Mouse (Mus musculus): ENCODE data around the gene Adgrv1. TPM values are rescaled to one million over a fixed set of nuclear protein-coding genes. Genes with fewer than 3 reads are reported as not detected.
A peak's percentile ranks its signal among the peaks of the same experiment; 100 is the strongest.

Gene Adgrv1
- total and polyA plus RNA-seq, 2 experiments from 2014 or later: 3.9 to 13.2 TPM

- DNase-seq (ENCODE audit: low spot score) (no peak), ATAC-seq (ENCODE audit: low FRiP score) (no peak)
- Histone ChIP-seq H3K27me3 (ENCODE audit: insufficient read depth, low read length) (no peaks in the 10 kb centered on the region), H3K4me3 (ENCODE audit: low read depth, low read length) (no peak overlapping the region), H3K4me1 (ENCODE audit: insufficient read depth, low read length) (no peaks in the 10 kb centered on the region), H3K27ac (ENCODE audit: low read depth, low read length) (no peak overlapping the region), H3K36me3 (ENCODE audit: insufficient read depth, low read length) (no peaks in the 10 kb centered on the region), H3K9me3 (ENCODE audit: low read length) (no peaks in the 10 kb centered on the region), H3K4me2 (ENCODE audit: low read depth, low read length, poor library complexity, severe bottlenecking) (no peak overlapping the region), H3K9ac (replicated peaks; ENCODE audit: low read length, poor library complexity, severe bottlenecking) (no peak overlapping the region)
- WGBS: 38% methylated on average over 9 of the region's 9 CpGs
- no peak for TF ChIP-seq CTCF (IDR thresholded peaks at IDR 0.05)
Observed at GRCm38 (mm10) chr13:81596910-81597607, 35.9 kb downstream of the Adgrv1 start.

- no peaks in the 10 kb centered on the region for H3K4me1 ChIP-seq (ENCODE audit: insufficient read depth, low read length)
- DNase-seq (ENCODE audit: low spot score) (no peak), ATAC-seq (ENCODE audit: low FRiP score) (no peak)
- no peak overlapping the region for H3K9ac ChIP-seq (replicated peaks; ENCODE audit: low read length, poor library complexity, severe bottlenecking)
- no peak overlapping the region for H3K27ac ChIP-seq (ENCODE audit: low read depth, low read length)
- H3K27me3 ChIP-seq (ENCODE audit: insufficient read depth, low read length): no peaks in the 10 kb centered on the region
- no peaks in the 10 kb centered on the region for H3K9me3 ChIP-seq (ENCODE audit: low read length)
- WGBS: 94% methylated on average over 8 of the region's 8 CpGs
- H3K4me2 ChIP-seq (ENCODE audit: low read depth, low read length, poor library complexity, severe bottlenecking): no peak overlapping the region
- no peaks in the 10 kb centered on the region for H3K36me3 ChIP-seq (ENCODE audit: insufficient read depth, low read length)
- H3K4me3 ChIP-seq (ENCODE audit: low read depth, low read length): no peak overlapping the region
- no peak for TF ChIP-seq CTCF (IDR thresholded peaks at IDR 0.05)
Observed at GRCm38 (mm10) chr13:81578692-81579091, 54.3 kb downstream of the Adgrv1 start.

GRCm38 (mm10) chr13:81570241-81570821, 62.6 kb downstream of the Adgrv1 start:
- Histone ChIP-seq H3K4me2 (ENCODE audit: low read depth, low read length, poor library complexity, severe bottlenecking) (peak overlapping the region; percentile 54), H3K36me3 (ENCODE audit: insufficient read depth, low read length) (no peaks in the 10 kb centered on the region), H3K9me3 (ENCODE audit: low read length) (no peaks in the 10 kb centered on the region), H3K4me3 (ENCODE audit: low read depth, low read length) (peak overlapping the region; percentile 34), H3K27me3 (ENCODE audit: insufficient read depth, low read length) (no peaks in the 10 kb centered on the region), H3K27ac (ENCODE audit: low read depth, low read length) (peak overlapping the region; percentile 13; the same call in 1 of the 2 replicates), H3K4me1 (ENCODE audit: insufficient read depth, low read length) (no peaks in the 10 kb centered on the region; the same call in 1 of the 2 replicates), H3K9ac (replicated peaks; ENCODE audit: low read length, poor library complexity, severe bottlenecking) (peak overlapping the region; percentile 26; the same call in 1 of the 2 replicates)
- no peak for TF ChIP-seq CTCF (IDR thresholded peaks at IDR 0.05)
- WGBS: 15% methylated on average over 12 of the region's 12 CpGs
- ATAC-seq (ENCODE audit: low FRiP score) (peak; percentile 49; the same call in 1 of the 2 replicates), DNase-seq (ENCODE audit: low spot score) (peak; percentile 62)

- Histone ChIP-seq H3K9ac (replicated peaks; ENCODE audit: low read length, poor library complexity, severe bottlenecking) (no peak overlapping the region), H3K4me1 (ENCODE audit: insufficient read depth, low read length) (no peaks in the 10 kb centered on the region), H3K27me3 (ENCODE audit: insufficient read depth, low read length) (no peaks in the 10 kb centered on the region), H3K27ac (ENCODE audit: low read depth, low read length) (no peak overlapping the region), H3K4me2 (ENCODE audit: low read depth, low read length, poor library complexity, severe bottlenecking) (no peak overlapping the region), H3K4me3 (ENCODE audit: low read depth, low read length) (no peak overlapping the region), H3K9me3 (ENCODE audit: low read length) (no peaks in the 10 kb centered on the region), H3K36me3 (ENCODE audit: insufficient read depth, low read length) (no peaks in the 10 kb centered on the region)
- TF ChIP-seq CTCF (IDR thresholded peaks at IDR 0.05): no peak
- ATAC-seq (ENCODE audit: low FRiP score) (no peak), DNase-seq (ENCODE audit: low spot score) (no peak)
- WGBS: 56% methylated on average over 1 of the region's 1 CpGs
Observed at GRCm38 (mm10) chr13:81550024-81550423, 82.9 kb downstream of the Adgrv1 start.

GRCm38 (mm10) chr13:81534916-81535315, 98.0 kb downstream of the Adgrv1 start:
- WGBS: 93% methylated on average over 2 of the region's 2 CpGs
- no peaks in the 10 kb centered on the region for H3K36me3 ChIP-seq (ENCODE audit: insufficient read depth, low read length)
- DNase-seq (ENCODE audit: low spot score) (no peak), ATAC-seq (ENCODE audit: low FRiP score) (no peak)
- H3K4me3 ChIP-seq (ENCODE audit: low read depth, low read length): no peak overlapping the region
- TF ChIP-seq CTCF (IDR thresholded peaks at IDR 0.05): no peak
- no peak overlapping the region for H3K27ac ChIP-seq (ENCODE audit: low read depth, low read length)
- H3K9me3 ChIP-seq (ENCODE audit: low read length): no peaks in the 10 kb centered on the region
- H3K4me1 ChIP-seq (ENCODE audit: insufficient read depth, low read length): no peaks in the 10 kb centered on the region
- no peak overlapping the region for H3K4me2 ChIP-seq (ENCODE audit: low read depth, low read length, poor library complexity, severe bottlenecking)
- H3K27me3 ChIP-seq (ENCODE audit: insufficient read depth, low read length): no peaks in the 10 kb centered on the region
- no peak overlapping the region for H3K9ac ChIP-seq (replicated peaks; ENCODE audit: low read length, poor library complexity, severe bottlenecking)

- Histone ChIP-seq H3K9me3 (ENCODE audit: low read length) (no peaks in the 10 kb centered on the region), H3K4me1 (ENCODE audit: insufficient read depth, low read length) (no peaks in the 10 kb centered on the region), H3K27ac (ENCODE audit: low read depth, low read length) (no peak overlapping the region), H3K4me3 (ENCODE audit: low read depth, low read length) (no peak overlapping the region), H3K9ac (replicated peaks; ENCODE audit: low read length, poor library complexity, severe bottlenecking) (no peak overlapping the region), H3K27me3 (ENCODE audit: insufficient read depth, low read length) (no peaks in the 10 kb centered on the region), H3K4me2 (ENCODE audit: low read depth, low read length, poor library complexity, severe bottlenecking) (no peak overlapping the region), H3K36me3 (ENCODE audit: insufficient read depth, low read length) (no peaks in the 10 kb centered on the region)
- peak; percentile 64 for TF ChIP-seq CTCF (IDR thresholded peaks at IDR 0.05)
- WGBS: 65% methylated on average over 4 of the region's 4 CpGs
- DNase-seq (ENCODE audit: low spot score): no peak
- 0 out of 2 replicates have a peak, but pooled peaks have one; percentile 34 for ATAC-seq (ENCODE audit: low FRiP score)
Observed at GRCm38 (mm10) chr13:81526687-81527086, 106.3 kb downstream of the Adgrv1 start.
